Mouse (Mus musculus): Measurements from ENCODE around the gene Mmp8.

- TF ChIP-seq CTCF (IDR thresholded peaks at IDR 0.05; ENCODE audit: borderline replicate concordance, extremely low read depth, insufficient read depth, insufficient read length) (no peak), POLR2A (IDR thresholded peaks at IDR 0.05; ENCODE audit: borderline replicate concordance, extremely low read depth, insufficient read depth, insufficient read length, poor library complexity, severe bottlenecking) (no peak)
These were observed 14.5 kb downstream of the Mmp8 start for GRCm38 (mm10) chr9:7572663-7573308.

Data from brain, embryonic 14.5 days (tissue).